Mouse (Mus musculus) layer of hippocampus, adult 8-10 months (tissue): Measurements from ENCODE around the gene Slc1a1. TPM values are rescaled to one million over a fixed set of nuclear protein-coding genes. Genes with fewer than 3 reads are reported as not detected.

Source experiments
- DNase-seq, 2 experiments: peaks; one replicate each; pipeline ENCODE4 v3.0.0; 2022; ENCODE audit warnings: low spot score in 2 of 2
- total RNA-seq, 4 experiments: library from RNA; stranded (reverse); gene quantifications; 2 replicates each; pipeline ENCODE4 v1.2.4; 2022

Gene Slc1a1
- total RNA-seq: 100 to 1,000 TPM; 120 to 146 (median 132) TPM

DNA sequence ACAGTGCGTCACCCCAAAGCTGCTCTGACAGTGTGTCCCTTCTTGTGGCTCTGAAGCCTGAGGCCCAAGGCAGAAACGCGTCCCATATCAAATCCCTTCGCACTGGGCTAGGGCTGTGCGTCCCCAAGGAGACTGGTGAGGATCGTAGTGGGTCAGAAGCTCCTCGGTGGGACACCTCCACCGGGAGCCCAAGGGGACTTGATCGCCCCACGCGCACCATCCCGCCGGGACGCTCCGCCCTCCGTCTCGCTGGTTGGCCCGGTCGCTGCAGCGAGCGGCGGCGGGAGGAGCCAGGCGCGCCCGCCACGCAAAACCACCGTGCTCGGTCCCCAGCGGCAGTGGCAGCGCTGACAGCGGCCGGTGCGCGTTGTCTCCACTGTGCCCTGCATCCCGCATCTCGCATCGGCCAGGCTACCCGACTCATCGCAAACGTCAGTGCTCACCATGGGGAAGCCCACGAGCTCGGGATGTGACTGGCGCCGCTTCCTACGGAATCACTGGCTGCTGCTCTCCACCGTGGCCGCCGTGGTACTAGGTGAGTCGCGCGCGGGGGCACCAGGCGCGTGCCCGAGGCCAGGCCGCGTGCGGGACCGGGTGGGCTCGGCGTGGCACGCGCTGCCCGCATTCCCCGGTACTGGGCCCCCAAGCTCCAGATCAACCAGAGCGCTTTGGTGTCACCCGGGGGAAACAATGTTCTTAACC is at the start of gene Slc1a1:
Gene Slc1a1 (plus strand): TSS at position 252 of the 702 bp plus-strand sequence.
- DNase-seq: peak; percentile 63 to 80

DNA sequence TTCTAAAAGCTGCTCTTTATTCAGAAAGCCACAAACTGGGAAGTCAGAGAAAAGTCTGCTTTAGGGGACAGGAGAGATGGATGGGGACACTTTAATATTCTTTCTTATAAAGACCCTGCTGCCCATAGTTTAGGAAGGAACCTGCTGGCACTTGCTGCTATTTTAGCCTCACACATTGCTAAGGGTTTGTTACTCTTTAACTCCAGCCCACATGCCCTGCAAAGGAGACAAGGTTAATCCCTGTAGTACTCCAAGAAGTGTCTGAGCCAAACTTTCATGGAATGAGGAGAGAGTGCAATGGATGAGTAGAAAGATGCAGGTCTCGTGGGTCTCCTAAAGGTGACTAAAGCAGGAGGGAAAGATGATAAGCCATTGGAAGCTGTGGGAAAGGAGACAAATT is 44.7 kb upstream of the Slc1a1 start:
- no peak for DNase-seq

DNA sequence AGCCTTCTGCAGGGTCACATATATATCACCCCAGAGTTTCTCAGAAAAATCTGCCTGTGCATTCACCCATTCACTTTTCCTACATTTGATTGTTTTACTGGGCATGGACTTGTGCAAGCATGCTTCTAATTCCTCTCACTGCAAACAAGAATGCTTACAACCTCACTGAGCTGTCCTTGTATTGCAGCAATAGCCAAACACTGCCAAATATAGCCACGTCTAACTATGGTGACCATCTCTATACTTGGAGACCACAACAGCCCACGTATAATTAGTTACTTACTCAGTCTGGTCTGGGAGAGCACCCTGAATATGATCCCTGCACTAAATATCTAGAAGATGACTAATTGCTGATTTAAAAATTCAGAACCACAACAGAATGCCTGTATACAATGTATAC is 41.5 kb upstream of the Slc1a1 start:
- no peak for DNase-seq

DNA sequence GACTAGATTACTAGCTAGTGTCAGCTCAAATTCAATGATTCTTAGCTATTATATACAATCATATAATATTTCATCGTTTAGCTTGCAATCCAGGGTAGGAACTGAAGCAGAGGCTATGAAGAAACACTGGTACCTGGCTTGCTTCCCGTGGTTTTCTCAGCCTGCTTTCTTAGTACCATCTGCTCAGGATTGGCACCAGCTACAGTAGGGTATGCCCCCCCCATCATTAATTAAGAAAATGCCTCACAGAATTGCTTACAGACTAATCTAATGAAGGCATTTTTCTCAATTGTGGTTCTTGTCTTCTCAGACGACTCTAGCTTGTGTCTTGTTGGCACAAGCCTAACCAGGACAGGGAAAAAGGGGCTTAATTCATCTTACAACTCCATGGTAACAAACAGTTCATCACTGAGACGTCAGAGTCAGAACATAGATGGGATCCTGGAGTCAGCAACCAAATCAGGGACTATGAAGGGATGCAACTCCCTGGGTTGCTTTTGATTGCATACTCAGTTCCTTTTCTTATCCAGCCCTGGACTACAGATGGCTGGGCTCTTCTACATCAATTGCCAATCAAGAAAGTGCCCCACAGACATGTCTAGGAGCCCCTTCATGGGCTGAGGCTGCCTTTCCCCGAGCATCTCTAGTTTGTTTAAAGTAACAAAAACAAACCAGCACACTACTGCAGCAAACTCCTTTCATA is 38.6 kb upstream of the Slc1a1 start:
- DNase-seq: peak in 1 of 2 experiments; percentile 24

DNA sequence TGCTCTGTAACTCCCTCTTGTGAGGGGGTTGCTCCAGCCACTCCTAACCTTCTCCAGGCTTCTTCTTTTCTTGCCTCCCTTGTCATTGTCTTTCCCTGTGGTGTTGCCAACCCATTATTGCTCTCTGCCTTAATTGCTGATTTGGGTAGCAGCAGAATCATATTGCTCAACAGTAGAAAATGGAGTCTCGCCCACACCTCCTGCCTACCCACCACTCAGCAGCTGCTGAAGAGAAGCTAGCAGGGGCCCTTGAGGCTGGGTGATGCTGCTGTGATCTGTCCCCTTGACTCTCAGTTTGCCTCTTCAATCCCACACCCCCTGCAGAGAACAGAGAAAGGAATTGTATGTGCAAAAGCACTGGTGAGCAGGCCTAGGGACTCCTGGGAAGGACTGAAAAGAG is 37.9 kb upstream of the Slc1a1 start:
- peak; percentile 31 to 36 for DNase-seq

DNA sequence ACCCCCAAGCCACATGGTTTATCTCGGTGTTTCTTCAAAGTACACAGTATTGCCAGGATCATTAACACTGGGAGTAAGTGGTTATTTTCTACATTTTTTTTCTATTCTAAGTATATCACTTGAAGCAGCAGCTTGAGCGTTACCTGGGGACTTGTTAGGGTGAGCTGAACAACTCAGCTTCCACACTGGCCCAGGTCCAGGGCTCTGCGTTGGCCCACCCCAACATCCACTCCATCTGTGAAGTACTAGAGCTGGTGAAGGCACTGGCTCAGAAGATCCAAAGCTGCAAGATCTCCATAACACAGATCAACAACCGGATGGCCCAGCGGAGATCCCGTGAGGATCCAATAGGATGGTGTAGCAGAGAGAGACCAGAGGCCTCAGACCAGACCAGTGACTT is 37.2 kb upstream of the Slc1a1 start:
- no peak for DNase-seq

DNA sequence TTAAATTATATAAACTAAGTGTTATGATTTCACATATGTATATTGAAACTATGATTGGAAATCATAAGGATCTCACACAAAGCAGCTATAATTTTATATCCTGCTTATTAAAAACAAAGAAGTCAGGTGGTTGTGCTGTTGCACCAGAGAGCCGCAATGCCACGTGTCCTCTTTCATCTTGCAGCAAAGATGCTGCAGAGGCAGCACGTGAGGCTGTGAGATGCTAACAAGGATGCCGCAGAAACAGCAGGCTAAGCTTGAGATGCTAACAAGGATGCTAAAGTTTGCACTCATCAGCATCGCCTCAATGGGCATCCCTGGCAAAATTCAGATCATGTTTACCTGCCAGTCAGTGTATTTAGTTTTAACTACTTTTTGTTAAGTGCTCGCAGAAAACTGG is 34.4 kb upstream of the Slc1a1 start:
- DNase-seq: no peak

DNA sequence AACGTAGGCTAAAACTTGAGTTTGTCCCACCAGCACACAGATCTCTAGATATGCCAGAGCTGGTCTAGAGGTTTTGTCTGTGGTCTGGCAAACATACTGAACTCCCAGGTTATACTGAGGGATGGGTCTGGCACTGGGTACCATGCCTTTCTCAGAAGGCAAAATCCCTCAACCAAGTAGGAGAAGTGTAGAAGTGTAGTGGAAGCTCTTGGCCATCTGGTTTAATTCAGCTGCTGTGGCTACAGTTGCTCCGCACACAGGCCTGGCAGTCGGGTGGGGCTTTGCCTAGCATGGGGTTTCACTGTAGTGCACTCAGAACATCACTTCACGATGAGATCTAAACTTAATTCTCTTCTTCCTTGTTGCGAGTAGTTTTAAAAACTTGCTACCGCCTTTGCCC is 28.6 kb upstream of the Slc1a1 start:
- no peak for DNase-seq

DNA sequence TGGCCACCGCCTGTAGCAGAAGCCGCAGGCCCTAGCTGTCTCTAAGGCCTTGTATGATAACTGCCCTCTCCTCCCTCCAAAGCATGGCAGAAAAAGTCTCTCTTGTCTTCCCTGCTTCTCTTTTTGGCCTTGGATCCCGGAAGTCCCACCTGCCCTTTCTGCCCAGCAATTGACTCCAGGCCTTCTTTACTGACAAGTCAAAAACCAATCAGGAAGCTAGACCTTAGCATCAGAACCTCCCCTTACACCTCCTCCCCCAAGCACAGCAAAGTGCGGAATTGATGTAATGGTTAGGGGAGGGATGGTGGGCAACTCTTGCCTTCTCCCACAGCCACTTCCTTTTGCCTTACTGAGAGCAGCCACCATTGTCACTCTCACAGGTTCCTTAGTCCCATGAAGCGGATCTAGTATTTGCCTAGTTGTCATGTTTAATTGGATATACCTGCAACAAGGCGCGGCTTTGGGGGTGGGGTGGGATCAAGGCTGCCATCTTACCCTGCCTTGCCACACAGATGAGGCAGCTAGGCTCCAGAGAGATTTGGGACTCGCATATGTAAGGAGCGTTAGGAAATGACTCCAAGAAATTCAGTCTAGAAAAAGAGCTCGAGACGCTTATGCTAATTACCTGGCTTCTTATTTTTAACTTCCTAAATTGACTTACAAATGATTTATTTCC is 27.9 kb upstream of the Slc1a1 start:
- DNase-seq: no peak

DNA sequence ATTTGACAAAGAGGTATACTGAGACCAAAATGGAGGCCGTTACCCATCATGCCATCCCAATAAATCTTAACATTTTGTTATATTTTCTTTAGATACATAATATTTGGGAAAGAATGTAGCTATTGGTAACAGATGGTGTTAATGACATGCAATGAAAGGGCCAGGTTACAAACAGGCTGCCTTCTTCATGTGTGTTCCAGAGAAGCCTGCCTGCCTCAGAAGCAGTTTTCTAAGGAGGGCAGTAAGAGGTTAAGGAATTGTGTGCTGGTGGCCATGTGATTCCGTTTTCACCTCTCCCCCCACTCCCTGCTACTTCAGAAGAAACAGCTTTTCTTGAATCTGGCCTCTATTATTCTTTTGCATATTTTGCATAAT is 27.4 kb upstream of the Slc1a1 start:
- DNase-seq: no peak

DNA sequence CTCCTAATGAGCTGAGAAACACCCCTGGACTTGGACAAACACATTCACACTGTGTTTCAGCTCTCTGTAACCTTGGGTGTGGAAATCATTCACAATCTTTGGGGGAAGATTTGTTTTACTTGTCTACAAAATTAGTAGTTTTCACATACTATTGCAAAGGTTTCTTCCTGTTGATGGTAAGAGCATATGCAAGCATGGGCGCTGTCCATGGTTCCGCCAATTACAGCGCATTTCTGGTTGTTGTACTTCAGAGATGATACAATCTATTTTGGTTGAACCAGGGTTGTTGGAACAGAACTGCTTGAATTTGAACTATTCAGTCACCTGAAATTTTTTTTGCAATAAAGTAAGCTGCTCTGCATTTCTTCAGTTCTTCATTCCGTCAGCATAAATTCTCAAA is 16.6 kb upstream of the Slc1a1 start:
- no peak for DNase-seq

DNA sequence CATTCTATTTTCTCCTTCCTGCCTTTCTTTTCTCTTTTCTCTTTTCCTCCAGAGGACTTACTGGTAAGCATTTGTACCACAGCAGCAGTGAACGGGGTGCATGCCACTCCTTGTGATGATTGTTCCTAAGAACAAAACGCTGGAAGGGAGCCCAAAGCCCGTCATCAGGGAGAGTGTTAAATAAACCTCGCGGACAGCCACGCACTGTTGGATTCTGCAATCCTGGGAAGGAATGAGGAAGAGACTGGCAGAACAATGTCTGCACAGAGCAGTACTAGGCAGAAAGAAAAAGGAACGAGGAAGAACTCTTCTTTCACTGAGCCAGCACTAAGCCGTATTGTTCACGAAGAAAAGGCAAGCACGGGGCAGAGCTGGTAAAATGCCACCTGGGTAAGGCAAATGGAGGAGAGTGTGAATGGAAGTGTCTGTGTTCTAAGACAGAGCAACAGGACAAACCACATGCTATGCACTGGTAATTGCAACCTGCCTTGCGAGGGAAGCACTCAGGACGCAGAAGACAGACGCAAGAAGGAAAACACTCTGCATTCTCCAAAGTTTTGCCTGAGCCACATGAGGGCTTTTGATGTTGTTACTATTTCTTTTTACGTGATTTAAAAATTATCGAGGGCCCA is 7.0 kb upstream of the Slc1a1 start:
- DNase-seq: no peak

DNA sequence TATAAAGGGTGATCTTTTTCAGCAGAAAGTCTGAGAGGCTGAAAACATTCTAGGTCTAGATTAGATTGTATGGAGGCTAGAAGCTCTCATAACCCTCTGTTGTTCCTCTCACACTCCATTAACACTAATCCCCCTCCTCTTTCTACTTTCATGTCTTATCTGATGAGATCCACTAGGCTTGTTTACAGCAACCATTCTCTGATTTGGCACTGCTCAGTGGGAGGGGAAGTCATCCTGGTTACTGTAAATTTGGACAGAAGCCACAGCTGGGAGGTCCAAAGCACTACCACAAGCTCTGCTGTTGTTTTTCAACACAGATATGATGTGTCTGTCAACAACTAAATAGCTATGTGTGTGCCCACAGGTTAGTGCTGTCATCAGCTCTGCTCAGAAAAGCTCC is 3.5 kb upstream of the Slc1a1 start:
- DNase-seq: no peak

DNA sequence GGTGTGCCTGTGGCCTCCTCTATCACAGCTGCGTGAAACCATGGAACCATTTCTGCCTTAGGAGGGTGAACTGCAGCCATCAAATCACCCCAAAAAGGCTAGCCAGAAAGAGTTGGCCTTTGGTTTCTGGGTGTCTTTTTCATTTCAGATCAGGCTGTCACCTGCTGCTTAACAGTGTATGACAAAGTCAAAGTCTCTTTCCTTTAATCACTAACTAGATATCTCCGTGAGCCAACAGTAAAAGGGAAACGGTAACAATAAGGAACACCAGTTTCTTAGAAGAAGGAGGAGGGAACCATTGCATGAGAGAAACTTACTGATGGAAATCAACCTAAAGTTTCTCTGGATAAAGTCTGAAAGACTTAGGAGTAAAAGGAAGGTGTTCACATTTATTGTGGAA is 2.2 kb upstream of the Slc1a1 start:
- no peak for DNase-seq

DNA sequence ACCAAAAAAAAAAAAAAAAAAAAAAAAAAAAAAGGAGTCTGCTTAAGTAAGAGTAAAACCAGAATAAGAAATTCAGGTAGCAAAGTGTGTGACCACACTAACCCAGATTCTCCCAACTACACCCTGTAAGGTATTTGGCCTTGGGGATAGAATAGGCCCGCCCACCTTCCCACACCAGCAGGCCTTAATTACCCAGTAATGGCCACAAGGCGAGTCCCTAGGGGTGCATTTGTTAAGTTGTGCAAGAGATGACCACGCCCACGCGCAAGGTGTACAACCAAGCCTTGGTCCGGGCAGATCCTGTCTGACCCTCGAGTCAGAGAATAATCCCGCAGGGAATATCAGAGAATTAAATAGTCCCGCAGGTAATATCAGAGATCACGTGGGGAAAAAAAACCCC is 461 bp upstream of the Slc1a1 start:
- DNase-seq: peak in 1 of 2 experiments; percentile 21

DNA sequence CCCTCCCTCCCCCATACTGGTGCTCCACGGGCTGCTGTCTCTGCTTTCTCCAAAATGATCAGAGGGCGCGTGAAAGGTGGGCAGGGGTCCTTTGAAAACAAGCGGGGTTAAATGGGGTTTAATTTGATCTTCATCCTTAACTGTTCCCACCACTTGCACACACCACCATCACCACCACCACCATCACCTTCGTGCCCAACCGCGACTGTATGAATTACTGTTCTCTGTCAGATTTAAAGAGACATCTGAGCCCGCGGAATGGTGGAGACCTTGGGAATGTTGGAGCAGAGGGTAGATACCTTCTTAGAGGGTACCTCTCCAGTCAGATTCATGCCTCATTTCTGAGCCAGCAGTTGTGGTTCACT is 633 bp downstream of the Slc1a1 start:
- DNase-seq: no peak

DNA sequence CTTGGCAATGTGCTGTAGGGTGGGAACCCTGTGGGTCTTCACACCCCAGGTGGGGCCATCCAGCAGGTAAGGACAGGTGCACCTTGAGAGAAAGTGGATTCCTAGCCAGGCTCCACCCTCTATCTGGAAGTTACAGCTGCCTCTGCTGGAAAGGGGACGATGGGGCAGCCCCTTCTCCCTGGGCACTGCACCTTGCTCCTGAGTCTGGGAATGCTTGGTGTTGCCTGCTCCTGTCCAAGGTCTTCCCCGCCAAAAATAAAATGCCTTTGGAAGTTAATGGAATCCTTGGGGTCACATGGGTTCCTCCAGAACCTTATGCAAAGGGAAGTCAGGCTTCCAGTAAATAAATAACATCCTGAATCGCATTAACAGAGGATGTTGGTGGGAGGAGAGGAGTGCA is 1.3 kb downstream of the Slc1a1 start:
- no peak for DNase-seq

DNA sequence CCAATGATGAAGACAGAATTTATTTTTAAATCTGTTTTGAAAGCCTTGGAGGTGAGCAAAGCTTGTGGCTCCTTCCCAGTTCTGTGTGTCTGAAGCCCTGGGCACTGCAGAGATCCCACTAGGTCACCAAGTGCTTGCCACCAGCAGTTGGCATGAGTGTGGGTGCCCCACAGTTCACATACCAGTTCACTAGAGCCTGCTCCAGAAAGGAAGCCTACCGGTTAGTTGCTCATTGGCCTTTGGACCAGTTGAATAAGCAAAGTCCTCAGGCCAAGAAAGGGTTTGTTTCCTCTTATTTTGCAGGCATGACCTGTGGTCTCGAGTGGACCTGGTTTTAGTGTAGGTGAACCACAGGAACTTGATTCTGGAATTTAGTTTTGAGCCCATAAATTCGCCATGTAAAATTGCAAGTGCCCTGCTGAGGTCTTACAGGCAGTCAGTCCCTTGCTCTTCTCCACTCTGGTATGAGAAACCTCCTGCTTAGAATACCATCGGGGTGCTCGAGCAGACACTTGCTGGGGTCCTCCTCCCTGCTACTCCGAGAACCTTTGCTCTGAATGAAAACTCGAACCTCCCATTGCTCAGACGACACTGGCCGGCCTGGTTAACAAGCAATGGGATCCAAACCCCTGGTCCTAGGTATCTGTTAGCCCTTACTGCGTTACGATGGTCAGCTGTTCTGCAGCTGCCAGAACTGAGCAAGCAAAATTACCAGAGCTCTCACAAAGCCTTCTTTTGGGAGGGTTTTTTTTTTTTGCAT is 2.0 kb downstream of the Slc1a1 start:
- DNase-seq: no peak

DNA sequence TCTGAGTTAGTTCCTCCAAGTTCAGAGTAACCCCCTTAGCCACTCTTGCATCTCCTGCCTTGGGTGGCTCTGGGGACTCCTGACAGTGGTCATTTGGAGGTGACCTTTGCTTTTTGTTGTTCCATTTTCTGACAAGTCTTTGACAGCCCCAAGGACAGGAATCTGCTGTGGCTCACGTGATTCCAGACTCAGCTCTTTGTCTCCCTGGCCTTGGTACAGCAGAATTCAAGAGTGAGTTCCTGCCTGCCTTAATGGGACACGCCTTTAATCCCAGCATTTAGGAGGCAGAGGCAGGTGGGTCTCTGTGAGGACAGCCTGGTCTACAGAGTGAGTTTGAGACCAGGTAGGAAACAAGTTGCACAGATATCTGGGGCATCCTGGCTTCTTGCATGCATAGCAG is 3.9 kb downstream of the Slc1a1 start:
- DNase-seq: no peak

DNA sequence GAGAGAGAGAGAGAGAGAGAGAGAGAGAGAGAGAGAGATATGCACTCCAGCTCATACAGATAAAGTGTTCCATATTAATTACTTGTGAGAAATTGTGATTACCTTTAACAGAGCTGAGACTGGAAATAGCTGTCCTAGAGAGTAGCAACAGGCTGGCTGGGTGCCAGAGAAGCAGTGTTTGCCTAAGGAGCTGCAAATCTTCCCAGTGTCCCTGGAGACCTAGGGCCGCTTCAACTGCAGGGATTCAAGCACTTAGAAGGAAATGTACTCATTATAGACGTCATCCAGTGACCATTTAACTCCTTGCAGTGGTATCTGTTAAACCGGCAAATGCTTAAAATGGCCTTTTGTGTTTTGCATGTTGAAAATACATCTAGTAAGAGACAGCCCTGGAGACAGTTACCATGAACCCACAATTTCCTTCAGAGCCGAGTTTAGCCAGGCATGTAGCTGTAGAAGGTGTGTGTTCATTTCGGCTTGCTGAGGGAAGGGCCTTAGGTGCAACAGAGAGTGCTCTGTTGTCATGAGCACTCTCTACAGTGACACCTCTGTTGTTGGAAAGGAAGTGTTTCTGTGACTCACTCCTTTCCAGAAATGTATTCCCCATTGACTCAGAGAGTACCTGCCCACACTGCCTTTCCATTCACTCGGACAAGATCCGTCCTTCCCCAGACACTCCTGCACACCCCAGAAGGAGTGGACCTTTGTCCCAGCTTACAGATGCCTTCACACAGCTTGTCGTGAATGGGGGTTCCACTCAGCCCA is 10.3 kb downstream of the Slc1a1 start:
- DNase-seq: no peak

DNA sequence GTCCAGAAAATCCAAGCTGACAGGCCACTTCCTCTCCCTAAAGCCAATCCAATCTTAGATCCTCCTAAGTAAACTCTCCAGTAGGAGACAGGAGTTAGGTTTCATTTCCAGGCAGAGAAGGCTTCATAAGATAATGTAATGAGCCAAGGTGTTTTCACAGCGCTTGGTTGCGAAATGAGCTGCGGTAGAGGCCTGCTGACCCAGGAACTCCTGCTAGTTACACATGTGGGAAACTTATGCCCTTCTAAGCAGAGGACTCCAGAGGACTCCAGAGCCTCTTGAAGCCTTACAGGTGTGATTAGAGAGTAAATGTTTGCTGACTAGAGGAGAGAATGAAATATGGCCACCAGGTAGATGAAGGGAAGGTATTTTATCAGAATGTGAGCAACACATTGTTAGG is 15.7 kb downstream of the Slc1a1 start:
- no peak for DNase-seq
